Mouse (Mus musculus) stomach, postnatal 0 days (tissue): ENCODE results near the gene Lias.

ENCODE experiments used
- CTCF ChIP-seq: IDR thresholded peaks from 2 replicates; pipeline ENCODE4 v1.5.1; 2016; ENCODE audit warnings: antibody characterized with exemption, low read depth, mild to moderate bottlenecking, moderate library complexity
- EP300 ChIP-seq: optimal IDR thresholded peaks from 2 replicates; pipeline ENCODE3; 2016; ENCODE audit warnings: antibody characterized with exemption

- TF ChIP-seq CTCF (no peak), EP300 (no peak)
Measured at GRCm38 (mm10) chr5:65420822-65421221, 29.5 kb downstream of the Lias start.
